Mouse (Mus musculus) ES-Bruce4 (cell line): ENCODE data around the gene Cfl1. TPM values are rescaled to one million over a fixed set of nuclear protein-coding genes. Genes with fewer than 3 reads are reported as not detected.
A peak's percentile ranks its signal among the peaks of the same experiment; 100 is the strongest.
"Not testable (repeated sequence)": the region's sequence is repeated elsewhere in the genome, so short reads cannot be mapped to it uniquely, and the experiment has no call there.

Source experiments
- H3K27ac ChIP-seq: 2 replicates; pipeline ENCODE4 v1.5.1; 2012; ENCODE audit warnings: low read length, inconsistent platforms; ENCODE audit not compliant: insufficient read depth
- H3K27me3 ChIP-seq: 2 replicates; pipeline ENCODE4 v1.6.1; 2012; ENCODE audit warnings: mild to moderate bottlenecking, low read length, inconsistent platforms; ENCODE audit not compliant: control insufficient read depth, poor library complexity, insufficient read depth, severe bottlenecking
- H3K36me3 ChIP-seq: 2 replicates; pipeline ENCODE4 v1.6.1; 2012; ENCODE audit warnings: inconsistent platforms, mild to moderate bottlenecking, low read length, moderate library complexity; ENCODE audit not compliant: control insufficient read depth, poor library complexity, insufficient read depth, severe bottlenecking
- H3K4me1 ChIP-seq: one replicate; pipeline ENCODE4 v1.8.1; 2011; ENCODE audit warnings: low read length; ENCODE audit not compliant: control insufficient read depth, insufficient read depth
- H3K4me3 ChIP-seq: 2 replicates; pipeline ENCODE4 v1.5.1; 2011; ENCODE audit warnings: low read depth, mild to moderate bottlenecking, low read length
- H3K9ac ChIP-seq: 2 replicates; pipeline ENCODE4 v1.6.1; 2012; ENCODE audit warnings: low read depth, mild to moderate bottlenecking, inconsistent platforms; ENCODE audit not compliant: poor library complexity, severe bottlenecking
- H3K9me3 ChIP-seq: replicated peaks from 2 replicates; pipeline ENCODE4 v1.6.1; 2012; ENCODE audit warnings: mild to moderate bottlenecking, low read length, inconsistent platforms; ENCODE audit not compliant: control insufficient read depth, poor library complexity, insufficient read depth, severe bottlenecking
- CTCF ChIP-seq: IDR thresholded peaks from one replicate; pipeline ENCODE4 v1.8.1; 2011; ENCODE audit warnings: low read depth, low read length
- EP300 ChIP-seq: IDR thresholded peaks from 2 replicates; pipeline ENCODE4 v1.6.1; 2011; ENCODE audit warnings: low read depth, low read length; ENCODE audit not compliant: insufficient read depth
- POLR2A ChIP-seq: IDR thresholded peaks from one replicate; pipeline ENCODE4 v1.8.1; 2011; ENCODE audit warnings: low read length; ENCODE audit not compliant: insufficient read depth
- polyA plus RNA-seq: library from polyadenylated mRNA; stranded (reverse); fragments of >200 nt; gene quantifications from 2 replicates; pipeline ENCODE4 v1.2.4, GENCODE M21; 2011; ENCODE audit warnings: low read depth; ENCODE audit not compliant: missing spikeins, insufficient read depth, insufficient read length

Gene Cfl1
- polyA plus RNA-seq, 1 experiment: 878 TPM

DNA sequence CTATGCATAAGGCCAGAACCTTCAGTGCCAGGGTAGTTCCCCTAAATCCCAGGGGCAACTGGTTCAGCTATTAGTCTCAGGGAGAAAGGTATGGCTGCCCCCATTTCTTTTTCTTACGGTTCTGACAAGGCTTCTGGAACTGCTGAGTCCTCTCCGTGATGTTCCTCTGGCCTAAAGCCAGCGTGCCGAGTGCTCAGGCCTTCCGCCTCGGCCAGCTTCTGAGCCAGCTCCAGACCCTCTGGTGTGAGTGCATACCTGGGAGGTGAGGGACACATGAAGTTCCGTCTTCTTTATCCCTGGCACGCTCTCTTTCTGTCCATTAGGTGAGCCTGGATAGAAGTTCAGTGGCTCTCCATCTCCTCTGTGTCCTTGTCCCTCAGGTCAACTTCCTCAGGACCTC, 4.9 kb upstream of the Cfl1 start:
- no peak overlapping the region for H3K27ac ChIP-seq
- TF ChIP-seq CTCF (no peak), EP300 (no peak), POLR2A (no peak)
- no peak overlapping the region for H3K4me3 ChIP-seq
- H3K27me3 ChIP-seq: no peaks in the 10 kb centered on the region
- no peak overlapping the region for H3K9ac ChIP-seq
- H3K36me3 ChIP-seq: 0 out of 2 replicates have a peak, but pooled peaks cover 2% of the 10 kb centered on the region
- H3K9me3 ChIP-seq: no peaks in the 10 kb centered on the region
- no peaks in the 10 kb centered on the region for H3K4me1 ChIP-seq

DNA sequence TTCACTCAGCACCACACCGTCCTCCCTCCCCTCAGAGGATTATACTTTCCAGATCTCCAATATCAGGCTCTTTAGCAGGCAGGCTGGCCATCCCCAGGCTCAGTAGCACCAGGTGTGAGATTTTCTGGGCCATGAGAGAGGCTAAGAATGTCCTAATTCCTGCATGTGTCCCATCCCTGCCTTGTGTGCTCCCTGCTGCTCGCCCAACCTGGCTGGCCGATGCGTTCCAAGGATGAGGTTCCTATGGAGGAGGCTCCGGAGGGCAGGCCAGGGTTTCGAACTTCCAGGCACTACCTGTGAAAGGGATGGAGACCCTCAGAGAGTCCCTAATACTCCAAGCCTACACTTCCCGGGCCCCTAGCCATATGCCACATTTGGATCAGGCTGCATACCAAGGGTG, 4.4 kb upstream of the Cfl1 start:
- no peaks in the 10 kb centered on the region for H3K9me3 ChIP-seq
- H3K36me3 ChIP-seq: 0 out of 2 replicates have a peak, but pooled peaks cover 2% of the 10 kb centered on the region
- no peaks in the 10 kb centered on the region for H3K4me1 ChIP-seq
- H3K27ac ChIP-seq: no peak overlapping the region
- H3K4me3 ChIP-seq: no peak overlapping the region
- H3K9ac ChIP-seq: no peak overlapping the region
- TF ChIP-seq EP300: no peak
- TF ChIP-seq POLR2A: no peak
- TF ChIP-seq CTCF: no peak
- H3K27me3 ChIP-seq: no peaks in the 10 kb centered on the region

GRCm38 (mm10) chr19:5486286-5486685, 4.0 kb upstream of the Cfl1 start:
- H3K27ac ChIP-seq: no peak overlapping the region
- H3K36me3 ChIP-seq: 0 out of 2 replicates have a peak, but pooled peaks cover 2% of the 10 kb centered on the region
- H3K4me3 ChIP-seq: no peak overlapping the region
- TF ChIP-seq CTCF (no peak), POLR2A (no peak), EP300 (no peak)
- no peak overlapping the region for H3K9ac ChIP-seq
- H3K27me3 ChIP-seq: no peaks in the 10 kb centered on the region
- H3K9me3 ChIP-seq: no peaks in the 10 kb centered on the region
- no peaks in the 10 kb centered on the region for H3K4me1 ChIP-seq

GRCm38 (mm10) chr19:5486771-5487170, 3.5 kb upstream of the Cfl1 start:
- 0 out of 2 replicates have a peak, but pooled peaks cover 2% of the 10 kb centered on the region for H3K36me3 ChIP-seq
- no peak for TF ChIP-seq CTCF
- no peak for TF ChIP-seq EP300
- no peak for TF ChIP-seq POLR2A
- no peak overlapping the region for H3K27ac ChIP-seq
- no peaks in the 10 kb centered on the region for H3K27me3 ChIP-seq
- H3K9ac ChIP-seq: no peak overlapping the region
- no peaks in the 10 kb centered on the region for H3K4me1 ChIP-seq
- no peaks in the 10 kb centered on the region for H3K9me3 ChIP-seq
- H3K4me3 ChIP-seq: no peak overlapping the region

GRCm38 (mm10) chr19:5487768-5488550, 2.3 kb upstream of the Cfl1 start, which contains the start of gene Mus81:
Gene Mus81, minus strand, starts transcription at chr19:5488402.
- H3K9ac ChIP-seq: peak within 1 kb of the TSS; percentile 41
- no peaks in the 10 kb centered on the region for H3K27me3 ChIP-seq
- 0 out of 2 replicates have a peak, but pooled peaks have one; percentile 57 for TF ChIP-seq EP300
- TF ChIP-seq CTCF: peak; percentile 88
- TF ChIP-seq POLR2A: peak; percentile 61
- H3K36me3 ChIP-seq: peaks cover 7% of the 10 kb centered on the region
- H3K9me3 ChIP-seq: no peaks in the 10 kb centered on the region
- H3K4me1 ChIP-seq: no peaks in the 10 kb centered on the region
- peak within 1 kb of the TSS; percentile 67 for H3K4me3 ChIP-seq
- H3K27ac ChIP-seq: peak within 1 kb of the TSS; percentile 90

- H3K9me3 ChIP-seq: no peaks in the 10 kb centered on the region
- peak overlapping the region; percentile 90 for H3K27ac ChIP-seq
- peak overlapping the region; percentile 61 for H3K4me3 ChIP-seq
- TF ChIP-seq EP300: 0 out of 2 replicates have a peak, but pooled peaks have one; percentile 30
- no peak for TF ChIP-seq CTCF
- peaks cover 14% of the 10 kb centered on the region for H3K36me3 ChIP-seq
- H3K9ac ChIP-seq: peak overlapping the region; percentile 41
- H3K4me1 ChIP-seq: peaks cover 2% of the 10 kb centered on the region
- H3K27me3 ChIP-seq: no peaks in the 10 kb centered on the region
These were observed 1.2 kb upstream of the Cfl1 start for GRCm38 (mm10) chr19:5488878-5489571.

DNA sequence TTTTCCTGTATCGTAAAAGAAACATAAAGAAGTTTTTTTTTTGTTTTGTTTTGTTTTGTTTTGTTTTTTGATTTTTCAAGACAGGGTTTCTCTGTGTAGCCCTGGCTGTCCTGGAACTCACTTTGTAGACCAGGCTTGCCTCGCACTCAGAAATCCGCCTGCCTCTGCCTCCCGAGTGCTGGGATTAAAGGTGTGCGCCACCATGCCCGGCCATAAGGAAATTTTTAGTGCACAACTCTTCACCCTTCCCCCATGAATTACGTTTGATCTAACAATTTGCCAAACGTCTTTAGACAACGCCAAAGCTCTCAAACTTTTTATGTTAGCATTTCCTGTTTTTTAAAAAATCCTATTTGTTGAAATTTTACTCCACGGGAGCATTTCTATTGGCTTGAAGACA, 534 bp upstream of the Cfl1 start:
- not testable (repeated sequence) for H3K4me3 ChIP-seq, H3K9me3 ChIP-seq, H3K27me3 ChIP-seq, H3K4me1 ChIP-seq, H3K9ac ChIP-seq
- H3K27ac ChIP-seq: peak overlapping the region; percentile 37; the same call in 1 of the 2 replicates
- H3K36me3 ChIP-seq: peaks cover 17% of the 10 kb centered on the region
